Mouse (Mus musculus): Measurements from ENCODE around the gene Fam20a.

Gene Fam20a

DNA sequence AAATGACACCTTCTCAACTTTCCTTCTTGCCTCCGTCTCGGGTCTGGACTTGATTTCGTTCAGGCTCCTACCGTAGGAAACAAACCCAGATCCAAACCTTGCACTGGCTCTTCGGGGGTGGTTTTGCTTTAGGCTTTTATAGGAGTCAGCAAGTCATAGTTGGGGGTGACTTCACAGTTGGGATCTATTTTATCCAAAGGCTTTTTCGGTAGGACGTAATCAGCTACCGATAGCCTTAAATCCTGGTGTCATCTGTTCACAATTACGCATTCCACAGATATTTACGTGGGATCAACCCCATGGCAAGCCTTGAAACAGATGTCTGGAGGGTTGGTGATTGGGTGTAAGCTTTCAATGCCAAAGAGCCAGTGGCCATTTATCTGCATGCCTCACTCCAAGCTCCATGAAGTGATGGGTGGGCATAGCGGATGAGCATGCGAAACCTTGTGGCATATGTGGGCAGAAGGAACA is 6.7 kb downstream of the Fam20a start:
- no peak for DNase-seq

DNA sequence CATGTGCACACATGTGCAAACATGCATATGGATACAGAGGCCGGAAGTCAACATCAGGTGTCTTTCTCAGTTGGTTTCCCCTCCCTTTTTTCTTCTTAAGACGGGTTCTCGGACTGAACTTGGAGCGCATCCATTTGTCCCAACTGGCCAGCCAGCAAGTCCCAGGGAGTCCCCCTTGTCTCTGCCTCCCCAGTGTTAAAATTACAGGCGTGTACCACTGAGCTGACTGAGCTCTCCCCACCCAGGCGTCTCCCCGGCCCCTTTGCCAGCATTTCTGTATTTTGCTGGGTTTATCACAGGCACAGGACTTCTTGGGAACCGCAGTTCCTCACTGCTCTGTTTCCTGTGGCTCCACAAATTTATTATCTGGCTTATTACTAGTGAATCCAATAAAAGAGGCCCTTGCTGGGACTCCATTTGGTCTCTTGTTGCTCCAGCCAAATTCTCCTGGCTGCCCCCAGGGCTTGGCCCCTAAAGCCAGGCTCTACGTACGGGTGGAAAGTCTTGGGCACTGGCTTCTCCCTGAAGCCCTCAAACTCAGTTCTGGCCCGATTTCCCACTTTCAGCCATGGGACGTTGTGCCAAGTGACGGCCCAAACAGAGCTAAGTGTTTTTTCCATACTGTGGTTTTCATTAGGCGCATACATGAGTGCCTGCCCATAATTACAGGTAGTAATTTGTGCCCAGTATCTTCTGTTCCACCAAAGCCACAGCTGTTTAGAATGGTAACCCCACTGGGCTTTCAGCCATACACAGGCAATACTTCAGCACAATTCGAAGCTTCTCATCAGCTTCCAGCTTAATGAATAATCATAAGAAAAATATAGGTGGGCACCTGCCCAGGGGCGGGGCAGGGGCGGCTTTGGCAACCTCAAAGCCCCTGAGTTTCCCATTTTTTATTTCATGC is 7.5 kb downstream of the Fam20a start:
- DNase-seq: no peak

DNA sequence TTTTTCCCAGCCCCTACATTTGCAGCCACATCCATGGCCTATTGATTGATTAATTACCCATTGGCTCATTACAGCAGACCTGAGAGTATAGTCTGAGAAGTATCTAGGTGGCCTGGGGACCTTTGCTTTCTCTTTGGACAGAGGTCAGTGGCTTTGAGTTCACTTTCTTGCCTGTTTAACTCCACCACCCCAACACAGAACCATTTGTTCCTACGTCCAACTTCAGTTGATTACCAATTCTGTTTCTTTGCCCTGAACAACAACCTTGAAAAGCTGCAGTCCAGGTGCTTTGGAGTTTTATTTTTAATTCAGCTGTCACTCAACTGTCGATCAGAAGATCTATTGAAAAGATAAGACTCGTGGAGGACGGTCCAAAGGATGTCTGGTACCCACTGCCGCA is 12.6 kb downstream of the Fam20a start:
- no peak for DNase-seq

DNA sequence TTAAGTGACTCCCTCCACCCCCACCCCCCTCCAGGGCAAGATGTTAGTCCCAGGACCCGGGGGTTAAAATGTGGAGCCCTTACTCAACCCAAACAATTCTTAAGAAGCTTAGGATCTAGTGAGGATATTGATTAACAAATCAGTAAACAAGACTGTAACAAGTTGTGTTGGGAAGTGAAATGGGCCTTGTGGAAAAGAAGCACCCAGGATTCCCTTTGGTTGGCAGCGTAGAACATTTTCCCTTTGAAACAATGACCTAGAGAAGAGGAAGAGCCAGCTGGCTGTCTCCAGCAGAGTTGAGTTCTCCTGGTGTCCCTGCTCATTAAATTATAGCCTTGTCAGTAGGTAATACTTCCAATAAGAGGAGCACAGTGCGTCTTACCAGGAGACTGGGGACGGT is 13.3 kb downstream of the Fam20a start:
- no peak for DNase-seq

DNA sequence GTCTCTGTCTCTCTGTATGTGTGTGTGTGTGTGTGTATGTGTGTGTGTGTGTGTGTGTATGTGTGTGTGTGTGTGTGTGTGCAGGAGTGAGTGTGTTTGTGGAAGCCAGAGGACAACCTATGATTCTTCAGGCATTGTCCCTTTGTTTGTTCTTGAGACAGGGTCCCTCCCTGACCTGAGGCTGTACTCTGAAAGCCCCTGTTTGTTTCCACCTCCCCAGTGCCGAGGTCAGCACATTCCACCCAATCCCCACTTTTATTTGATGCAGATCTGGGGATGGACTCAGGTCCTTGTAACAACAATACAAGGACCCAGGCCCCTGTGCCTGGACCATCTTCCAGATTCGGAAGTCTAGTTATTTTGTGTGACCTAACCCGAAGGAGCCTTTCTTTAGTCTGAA is 14.6 kb downstream of the Fam20a start:
- DNase-seq: no peak

DNA sequence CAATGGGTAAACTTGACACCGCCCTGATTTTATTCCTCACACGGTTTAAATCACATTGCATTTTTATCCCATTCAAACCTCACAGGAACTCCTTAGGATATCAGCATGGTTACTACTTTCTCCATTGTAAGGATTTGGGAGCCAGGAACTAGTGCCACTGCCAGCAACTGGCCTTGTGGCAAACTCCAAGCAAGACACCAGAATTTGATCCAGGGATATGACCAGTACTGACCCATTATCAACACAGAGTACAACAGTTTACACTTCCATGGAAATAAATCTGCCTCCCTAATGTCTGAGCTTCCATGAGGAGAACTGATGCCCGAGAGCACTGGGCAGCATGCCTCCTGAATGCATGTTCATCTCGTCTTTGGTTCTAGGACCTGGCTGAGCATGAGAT is 15.5 kb downstream of the Fam20a start:
- no peak for DNase-seq

DNA sequence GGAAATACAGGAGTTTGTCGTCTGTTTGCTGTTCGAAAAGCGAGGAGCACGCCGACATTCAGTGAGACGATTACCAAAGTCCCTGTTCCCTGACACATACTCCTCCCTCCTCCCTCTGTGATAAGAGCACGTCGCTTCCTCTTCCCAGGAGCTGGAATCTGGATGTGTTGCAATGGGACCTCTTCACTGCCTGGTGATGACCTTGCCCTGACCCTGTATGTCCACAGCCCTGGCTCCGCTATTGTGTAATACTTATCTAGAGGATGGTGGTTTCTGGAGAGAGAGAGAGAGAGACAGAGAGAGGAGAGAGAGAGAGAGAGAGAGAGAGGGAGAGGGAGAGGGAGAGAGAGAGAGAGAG is 16.0 kb downstream of the Fam20a start:
- peak; percentile 40 for DNase-seq

DNA sequence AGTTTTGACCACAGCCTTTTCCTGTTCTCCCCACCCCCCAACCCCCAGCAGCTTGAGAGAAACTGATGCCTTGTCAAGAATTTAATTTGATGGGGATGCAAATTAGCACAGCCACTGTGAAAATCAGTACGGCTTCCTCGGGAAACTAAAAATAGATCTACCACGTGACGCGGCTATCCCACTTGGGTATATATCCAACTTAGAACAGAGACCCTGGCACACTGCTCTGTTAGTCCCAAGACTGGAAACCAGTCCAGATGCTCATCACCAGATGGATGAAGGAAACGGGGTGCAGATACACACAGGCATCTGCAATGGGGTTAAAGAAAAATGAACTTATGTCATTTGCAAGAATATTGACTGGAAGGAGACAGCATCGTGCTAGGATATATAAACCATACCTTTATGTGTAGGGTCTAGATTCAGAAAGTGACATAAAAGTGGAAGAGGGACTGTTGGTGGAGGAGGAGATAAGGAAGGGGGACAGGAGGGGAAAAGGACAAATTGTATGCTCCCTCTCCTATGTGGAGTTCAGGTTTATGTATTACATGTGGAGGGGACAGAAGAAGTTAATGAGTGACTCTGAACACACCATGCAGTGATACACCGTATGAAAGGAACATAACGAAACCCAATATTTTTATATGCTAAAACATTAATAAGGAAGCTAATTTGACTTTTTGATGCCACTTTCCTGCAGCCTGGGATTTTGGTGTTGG is 16.6 kb downstream of the Fam20a start:
- no peak for DNase-seq

DNA sequence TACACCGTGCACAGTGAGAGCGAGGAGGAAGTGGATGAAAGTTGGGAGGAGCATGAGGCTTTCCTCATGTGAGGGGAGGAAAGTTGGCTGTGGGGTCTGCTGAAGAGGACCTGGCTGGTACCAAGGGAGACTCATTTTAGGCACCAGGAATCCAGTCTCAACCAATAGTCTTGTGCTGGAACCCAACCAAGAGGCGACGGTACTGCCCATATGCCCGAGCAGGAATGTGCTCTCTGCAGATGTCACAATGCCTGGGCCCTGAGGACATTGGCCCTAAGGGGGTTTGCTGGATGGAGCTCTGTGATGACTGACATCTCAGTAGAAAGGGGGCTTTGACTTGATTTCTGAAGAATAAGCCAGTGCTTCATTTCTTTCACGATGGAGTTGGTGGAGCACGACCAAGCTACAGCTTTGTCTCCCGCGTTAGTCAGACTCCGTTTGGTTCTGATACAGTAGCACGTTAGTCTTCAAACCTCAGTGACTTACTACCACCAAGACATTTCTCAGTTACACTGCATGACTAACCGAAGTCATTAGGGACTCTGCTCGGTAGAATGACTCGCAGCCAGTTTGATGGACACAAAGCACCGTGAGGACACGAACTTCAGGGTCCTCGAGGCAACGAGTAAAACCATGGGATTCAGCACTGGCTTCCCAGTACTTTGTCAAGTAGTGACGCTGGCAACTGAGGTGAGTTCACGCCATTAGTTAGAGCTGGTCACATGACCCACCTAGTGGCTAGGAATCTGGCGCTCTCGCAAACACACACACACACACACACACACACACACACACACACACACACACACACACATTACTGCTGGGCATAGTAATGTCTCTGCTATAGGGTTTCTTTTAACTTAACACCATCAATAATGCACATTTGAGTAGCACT is 17.5 kb downstream of the Fam20a start:
- no peak for DNase-seq

DNA sequence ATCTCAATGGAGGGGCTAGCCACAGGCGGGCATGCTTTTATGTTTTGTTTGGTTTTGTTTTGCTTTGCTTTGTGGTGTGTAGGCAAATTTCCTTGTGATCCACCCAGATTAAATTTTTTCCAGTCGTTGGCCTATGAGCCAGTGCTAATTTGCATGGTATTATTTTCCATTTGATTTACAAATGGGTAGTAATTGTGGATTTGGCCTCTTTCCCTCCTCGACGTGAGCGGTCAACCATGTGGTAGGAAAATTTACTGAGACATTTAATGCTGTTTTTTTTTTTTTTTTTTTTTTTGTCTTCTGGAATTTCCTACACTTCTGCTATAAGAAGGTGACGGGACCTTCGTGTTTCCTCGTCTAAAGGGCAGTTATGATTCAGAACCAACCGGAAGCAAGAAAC is 18.2 kb downstream of the Fam20a start:
- DNase-seq: peak; percentile 18

DNA sequence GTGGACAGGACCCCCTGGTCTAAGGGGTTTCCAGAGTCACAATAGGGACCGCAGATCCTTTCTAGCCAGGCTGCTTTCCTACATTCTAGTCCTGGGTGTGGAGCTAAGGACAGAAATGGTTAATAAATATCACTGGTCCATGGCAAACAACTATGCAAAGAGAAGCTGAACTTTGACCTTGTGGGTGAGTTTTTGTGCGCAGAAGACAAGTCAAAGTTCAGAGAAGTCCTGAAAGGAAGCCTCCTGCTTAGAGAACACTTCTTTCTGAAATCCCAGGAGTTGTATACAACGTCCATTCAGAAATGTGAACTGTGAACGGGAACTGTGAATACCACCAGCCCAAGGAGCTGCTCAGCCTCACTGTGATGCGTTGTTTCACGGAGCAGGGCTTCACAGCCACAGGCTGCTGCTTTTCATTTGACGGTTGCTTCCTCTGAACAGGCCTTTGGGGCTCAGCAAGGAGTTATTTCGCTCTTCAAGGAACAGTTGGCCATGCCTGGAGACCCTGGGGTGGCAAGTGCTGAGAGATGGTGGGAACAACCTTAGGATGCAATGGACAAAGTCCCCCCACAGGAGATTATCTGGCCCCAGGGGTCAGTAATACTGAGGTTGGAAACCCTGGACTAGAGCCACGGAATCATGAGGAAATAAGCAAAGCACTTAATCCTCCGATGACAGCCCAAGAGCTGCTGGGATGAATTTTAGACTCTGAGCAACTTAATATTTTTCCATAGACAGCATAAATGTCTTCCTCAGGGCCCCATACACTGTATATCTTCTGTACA is 19.9 kb downstream of the Fam20a start:
- peak; percentile 82 for DNase-seq

DNA sequence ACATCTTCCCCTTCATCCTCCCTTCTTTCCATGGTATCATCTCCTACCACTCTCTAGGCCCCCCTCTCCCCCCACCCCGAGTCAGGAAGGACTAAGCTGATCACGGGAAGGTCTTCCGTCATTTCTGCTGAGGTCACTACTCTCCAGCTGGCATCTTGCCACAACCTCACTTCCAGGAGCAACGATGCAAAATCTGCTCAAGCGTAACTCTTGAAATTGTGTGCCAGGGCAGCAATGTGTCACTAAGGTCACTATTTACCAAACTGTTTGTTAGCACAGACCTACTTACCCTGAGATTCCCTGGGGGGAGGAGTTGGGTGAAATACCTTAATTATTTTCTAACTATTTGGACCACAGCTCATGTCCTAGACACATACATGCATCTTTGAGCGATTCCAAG is 21.3 kb downstream of the Fam20a start:
- DNase-seq: peak; percentile 90

DNA sequence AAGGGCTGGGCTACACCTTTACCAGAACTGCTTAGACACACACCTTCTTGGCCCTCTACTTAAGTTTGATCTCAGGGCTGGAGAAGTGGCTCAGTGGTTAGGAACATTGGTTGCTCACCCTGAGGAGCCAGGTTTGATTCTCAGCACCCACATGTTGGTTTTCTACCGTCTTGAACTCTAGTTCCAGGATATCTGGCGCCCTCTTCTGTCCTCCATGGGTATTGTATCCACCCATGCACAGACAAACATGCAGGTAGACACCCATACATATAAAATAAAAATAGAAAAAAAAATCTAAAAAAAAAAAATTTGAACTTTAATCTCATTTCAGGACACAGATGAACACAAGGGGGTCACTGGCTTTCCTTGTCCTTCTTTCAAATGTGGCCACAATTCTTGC is 22.3 kb downstream of the Fam20a start:
- no peak for DNase-seq

DNA sequence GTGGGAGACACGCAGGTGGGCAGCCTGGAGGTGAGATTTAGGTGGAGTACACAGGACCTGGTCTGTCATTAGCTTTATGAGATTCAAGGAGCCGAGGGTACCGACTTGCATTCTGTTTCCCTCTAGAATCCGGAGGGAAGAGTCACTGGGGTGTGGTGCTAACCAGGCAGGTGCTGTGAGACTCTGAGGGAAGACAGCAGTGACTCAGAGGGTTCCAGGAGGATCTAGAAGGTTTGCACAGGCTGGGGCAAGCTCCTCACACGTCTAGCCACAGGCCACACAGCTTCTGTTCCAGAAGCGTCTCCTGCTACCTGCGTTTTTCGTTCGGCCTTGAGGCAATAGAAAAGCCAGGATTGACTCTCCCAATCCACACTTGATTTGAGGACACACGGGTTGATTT is 23.3 kb downstream of the Fam20a start:
- no peak for DNase-seq

DNA sequence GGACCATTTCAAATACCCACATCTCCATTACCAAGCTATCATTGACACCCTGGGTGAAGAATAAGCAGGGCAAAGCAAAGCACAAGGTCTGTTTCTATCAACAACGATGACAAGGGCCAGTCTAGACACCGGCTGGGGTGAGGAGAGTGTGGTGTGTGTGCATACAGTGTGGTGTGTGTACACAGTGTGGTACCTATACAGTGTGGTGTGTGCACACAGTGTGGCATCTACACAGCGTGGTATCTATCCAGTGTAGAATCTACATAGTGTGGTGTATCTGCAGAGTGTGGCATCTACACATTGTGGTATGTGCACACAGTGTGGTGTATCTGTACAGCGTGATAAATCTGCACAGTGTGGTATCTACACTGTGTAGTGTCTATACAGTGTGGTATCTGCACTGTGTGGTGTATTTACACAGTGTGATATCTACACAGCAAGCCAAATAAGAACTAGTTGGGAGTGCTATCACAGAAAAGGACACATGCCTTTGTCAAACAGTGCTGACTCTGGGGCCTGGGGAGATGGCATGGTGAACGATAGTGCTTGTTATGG is 24.9 kb downstream of the Fam20a start:
- no peak for DNase-seq

DNA sequence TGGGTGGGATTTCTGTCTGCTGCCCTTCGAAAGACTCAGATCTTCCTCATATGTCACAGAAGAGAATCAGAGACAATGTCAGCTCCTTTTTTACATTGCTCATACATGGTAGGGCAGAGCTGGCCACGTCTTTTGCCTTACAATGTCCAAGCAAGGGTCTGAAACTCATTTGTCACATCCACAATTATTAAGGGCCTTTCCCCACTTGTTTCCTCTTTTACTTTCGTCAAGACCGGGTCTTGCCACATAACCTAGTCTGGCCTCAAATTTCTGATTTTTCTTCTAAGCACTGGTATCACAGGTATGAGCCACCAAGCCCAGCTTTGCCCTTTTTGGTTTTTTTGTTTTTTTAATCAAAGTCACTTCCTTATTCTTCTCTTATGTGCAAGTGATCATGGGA is 25.6 kb downstream of the Fam20a start:
- DNase-seq: no peak

DNA sequence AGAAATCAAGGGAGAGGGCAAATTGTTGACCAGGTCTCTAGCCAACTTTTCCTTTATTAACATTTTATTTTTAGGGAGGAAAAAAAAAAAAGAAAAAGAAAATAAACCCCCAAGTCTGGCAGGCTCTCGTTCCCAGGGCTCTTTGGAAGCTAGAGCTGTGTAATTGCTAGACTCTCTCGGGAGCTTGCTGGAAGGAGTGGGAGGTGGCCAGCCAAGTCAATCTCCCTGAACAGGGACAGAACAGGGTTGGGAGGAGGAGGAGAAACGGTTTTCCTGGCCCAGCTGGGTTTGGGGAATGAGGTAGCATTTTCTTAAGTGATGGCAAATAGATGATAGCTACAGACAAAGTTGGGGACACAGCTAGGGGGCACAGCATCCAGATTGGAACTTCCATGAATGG is 29.3 kb downstream of the Fam20a start:
- DNase-seq: no peak

DNA sequence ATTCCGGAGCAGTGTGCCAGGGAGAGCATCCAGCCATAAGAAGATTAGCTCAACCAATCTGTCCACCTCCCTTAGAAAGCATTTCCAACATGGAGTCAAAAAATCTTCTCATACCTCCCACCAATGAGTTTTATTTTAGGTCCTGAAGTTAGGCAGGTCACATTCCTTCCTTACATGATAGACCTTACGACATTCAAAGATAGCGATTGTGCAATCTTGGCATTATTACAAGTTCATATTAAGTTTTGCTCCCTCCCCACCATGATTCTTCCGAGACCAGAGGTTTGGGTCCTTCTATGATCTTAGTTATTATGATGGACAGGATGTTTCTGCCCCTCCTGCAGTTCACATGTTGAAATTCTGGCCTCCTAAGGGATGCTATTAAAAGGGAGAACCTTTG is 32.5 kb downstream of the Fam20a start:
- DNase-seq: no peak

DNA sequence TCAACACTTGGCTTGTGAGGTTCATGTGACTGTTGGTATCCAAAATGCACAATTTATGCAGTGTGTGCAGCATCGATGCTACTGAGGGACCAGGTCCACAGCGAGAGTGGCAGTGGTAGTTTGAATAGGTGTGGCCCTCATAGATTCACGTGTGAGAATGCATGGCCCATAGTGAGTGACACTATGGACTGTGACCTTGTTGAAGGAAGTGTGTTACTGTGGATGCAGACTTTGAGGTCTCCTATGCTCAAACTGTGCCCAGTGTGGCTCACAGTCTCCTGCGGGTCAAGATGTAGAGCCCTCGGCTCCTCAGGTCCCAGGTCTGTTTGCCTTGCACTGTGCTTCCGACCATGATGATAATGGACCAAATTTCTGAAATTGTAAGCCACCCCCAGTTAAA is 39.9 kb downstream of the Fam20a start:
- no peak for DNase-seq

DNA sequence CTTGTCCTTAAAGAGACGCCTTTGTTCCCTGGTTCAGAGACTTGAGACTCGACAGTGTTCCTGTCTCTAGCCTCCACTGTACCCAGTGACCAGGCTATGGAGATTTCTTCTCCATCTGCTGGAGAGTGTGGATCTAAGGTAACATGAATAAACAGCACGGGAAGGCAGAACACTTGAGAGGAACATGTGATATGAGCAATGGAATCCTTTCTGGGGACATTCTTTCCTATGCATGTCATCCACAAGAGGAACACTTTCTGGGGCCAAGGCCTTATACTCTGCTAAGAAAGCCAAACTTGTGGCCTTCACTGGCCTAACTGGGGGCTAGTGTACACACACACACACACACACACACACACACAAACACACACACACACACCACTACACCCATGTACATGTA is 40.5 kb downstream of the Fam20a start:
- DNase-seq: no peak

DNA sequence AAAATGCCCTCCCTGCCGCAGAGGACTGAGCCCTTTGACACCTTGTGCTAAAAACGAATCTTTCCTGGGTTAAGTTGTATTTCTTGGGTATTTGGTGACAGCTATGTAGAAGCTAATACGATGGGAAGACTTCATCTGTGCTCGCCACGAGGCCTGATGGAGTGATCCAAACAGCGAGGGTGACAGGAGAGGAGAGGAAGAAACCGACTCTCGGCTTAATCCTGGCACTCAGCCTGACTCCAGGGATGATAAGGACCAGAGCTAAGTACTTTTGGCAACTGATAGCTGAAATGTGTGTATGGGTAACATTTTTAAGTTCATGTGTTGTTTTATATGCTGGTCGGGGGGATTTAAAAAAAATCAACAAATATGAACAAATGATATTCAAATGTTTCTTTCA is 41.1 kb downstream of the Fam20a start:
- DNase-seq: no peak

DNA sequence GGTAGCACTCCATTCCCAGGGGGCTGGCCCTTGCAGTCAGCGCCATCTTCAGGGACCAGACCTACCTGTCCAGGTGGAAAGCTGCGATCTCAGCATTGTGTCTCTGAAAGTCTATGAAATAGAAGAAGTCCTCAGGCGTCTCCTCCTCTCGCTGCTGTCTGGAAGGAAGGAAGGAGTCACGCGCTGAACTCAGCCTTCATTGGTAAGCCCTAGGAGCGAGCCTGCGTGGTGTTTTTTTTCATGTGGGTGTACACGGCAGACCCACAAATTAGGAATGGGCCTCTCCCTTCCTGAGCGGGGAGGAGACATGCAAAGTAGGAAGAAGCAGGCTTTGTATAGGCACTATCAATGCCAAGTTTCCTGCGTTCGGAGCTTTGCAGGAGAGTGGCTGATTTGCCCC is 43.8 kb downstream of the Fam20a start:
- no peak for DNase-seq
